Mouse (Mus musculus): Measurements from ENCODE around the gene Prtn3. TPM values are rescaled to one million over a fixed set of nuclear protein-coding genes. Genes with fewer than 3 reads are reported as not detected.

Gene Prtn3
- 100 to 1,000 TPM; 525 to 560 TPM for total RNA-seq (2023)

GRCm38 (mm10) chr10:79874290-79874862 lies at the start of gene Prtn3, which contains the start of gene Plppr3:
Gene Prtn3, plus strand, starts transcription at chr10:79874476.
Gene Plppr3, minus strand, starts transcription at chr10:79874634.

GRCm38 (mm10) chr10:79853860-79854795 lies 20.1 kb upstream of the Prtn3 start, which contains the start of gene Ptbp1:
Gene Ptbp1, plus strand, starts transcription at chr10:79854427.

GRCm38 (mm10) chr10:79886054-79886453 lies 11.8 kb downstream of the Prtn3 start, which contains the start of gene Elane:
Gene Elane, plus strand, starts transcription at chr10:79886247.

GRCm38 (mm10) chr10:79890670-79891069 lies 16.4 kb downstream of the Prtn3 start, which contains the start of gene Cfd:
Gene Cfd, plus strand, starts transcription at chr10:79890853.

GRCm38 (mm10) chr10:79908167-79909091 lies 34.2 kb downstream of the Prtn3 start, which contains the start of gene Med16:
Gene Med16, minus strand, starts transcription at chr10:79908923.

GRCm38 (mm10) chr10:79910556-79910955 lies 36.3 kb downstream of the Prtn3 start, which contains the start of gene Gm26602:
Gene Gm26602, plus strand, starts transcription at chr10:79910856.

GRCm38 (mm10) chr10:79916808-79917531 lies 42.7 kb downstream of the Prtn3 start, which contains the start of gene Kiss1r:
Gene Kiss1r, plus strand, starts transcription at chr10:79916971.

GRCm38 (mm10) chr10:79920958-79921535 lies 46.8 kb downstream of the Prtn3 start, which contains the start of gene R3hdm4:
Gene R3hdm4, minus strand, starts transcription at chr10:79921208.

GRCm38 (mm10) chr10:79926491-79927323 lies 52.4 kb downstream of the Prtn3 start, which contains the start of gene Arid3a:
Gene Arid3a, plus strand, starts transcription at chr10:79927043.

Other genes with a start within 250 kb of the Prtn3 start
- gene Shc2, start 236.6 kb upstream of the Prtn3 start, total RNA-seq (2023), result under 1 TPM in 1 of 2 experiments, not detected in 1; 0.18 TPM
- gene Odf3l2, start 228.7 kb upstream of the Prtn3 start, total RNA-seq (2023), result not detected
- not detected for gene Madcam1, start 209.9 kb upstream of the Prtn3 start, total RNA-seq (2023)
- 10 to 100 TPM; 20.0 to 24.9 TPM for gene Tpgs1, start 205.1 kb upstream of the Prtn3 start, total RNA-seq (2023)
- 10 to 100 TPM; 68.4 to 73.0 TPM for gene Cdc34, start 192.3 kb upstream of the Prtn3 start, total RNA-seq (2023)
- gene Gzmm, start 185.5 kb upstream of the Prtn3 start, total RNA-seq (2023), result 1 to 10 TPM; 1.2 to 2.0 TPM
- gene Bsg, start 170.0 kb upstream of the Prtn3 start, total RNA-seq (2023), result 100 to 1,000 TPM; 142 to 159 TPM
- under 1 TPM in 1 of 2 experiments, not detected in 1; 0.31 TPM for gene Hcn2, start 157.8 kb upstream of the Prtn3 start, total RNA-seq (2023)
- 10 to 100 TPM; 12.2 to 14.2 TPM for gene Polrmt, start 127.9 kb upstream of the Prtn3 start, total RNA-seq (2023)
- not detected for gene Fgf22, start 119.4 kb upstream of the Prtn3 start, total RNA-seq (2023)
- gene Rnf126, start 107.5 kb upstream of the Prtn3 start, total RNA-seq (2023), result 10 to 100 TPM; 23.5 to 29.1 TPM
- gene Fstl3, start 97.2 kb upstream of the Prtn3 start, total RNA-seq (2023), result 1 to 10 TPM; 4.3 to 4.5 TPM
- gene Prss57, start 83.5 kb upstream of the Prtn3 start, total RNA-seq (2023), result 10 to 100 TPM; 22.9 to 23.5 TPM
- gene Palm, start 80.9 kb upstream of the Prtn3 start, total RNA-seq (2023), result 100 to 1,000 TPM; 118 to 122 TPM
- 1 to 10 TPM in 1 of 2 experiments, under 1 TPM in 1; 0.64 to 1.1 TPM for gene Misp, start 53.5 kb upstream of the Prtn3 start, total RNA-seq (2023)
- gene Ptbp1, start 20.0 kb upstream of the Prtn3 start, total RNA-seq (2023), result 100 to 1,000 TPM; 255 to 282 TPM
- 10 to 100 TPM; 20.1 to 25.2 TPM for gene Plppr3, start 158 bp downstream of the Prtn3 start, total RNA-seq (2023)
- gene Elane, start 11.8 kb downstream of the Prtn3 start, total RNA-seq (2023), result 100 to 1,000 TPM; 647 to 654 TPM
- gene Cfd, start 16.4 kb downstream of the Prtn3 start, total RNA-seq (2023), result under 1 TPM in 1 of 2 experiments, not detected in 1; 0.46 TPM
- gene Med16, start 34.4 kb downstream of the Prtn3 start, total RNA-seq (2023), result 10 to 100 TPM; 33.3 to 34.5 TPM
- not detected for gene Gm26602, start 36.4 kb downstream of the Prtn3 start, total RNA-seq (2023)
- gene Kiss1r, start 42.5 kb downstream of the Prtn3 start, total RNA-seq (2023), result 1 to 10 TPM; 4.2 to 5.2 TPM
- gene R3hdm4, start 46.7 kb downstream of the Prtn3 start, total RNA-seq (2023), result 100 to 1,000 TPM; 448 to 486 TPM
- gene Arid3a, start 52.6 kb downstream of the Prtn3 start, total RNA-seq (2023), result 100 to 1,000 TPM; 176 to 193 TPM
- 1 to 10 TPM; 8.5 to 9.7 TPM for gene Wdr18, start 85.7 kb downstream of the Prtn3 start, total RNA-seq (2023)
- gene Grin3b, start 96.2 kb downstream of the Prtn3 start, total RNA-seq (2023), result under 1 TPM in 1 of 2 experiments, not detected in 1; 0.20 TPM
- 10 to 100 TPM; 64.3 to 74.9 TPM for gene Tmem259, start 109.9 kb downstream of the Prtn3 start, total RNA-seq (2023)
- 100 to 1,000 TPM; 518 to 532 TPM for gene Cnn2, start 114.1 kb downstream of the Prtn3 start, total RNA-seq (2023)
- gene Abca7, start 122.0 kb downstream of the Prtn3 start, total RNA-seq (2023), result 100 to 1,000 TPM; 108 to 114 TPM
- gene Arhgap45, start 142.2 kb downstream of the Prtn3 start, total RNA-seq (2023), result 100 to 1,000 TPM; 413 to 426 TPM
- gene Polr2e, start 165.3 kb downstream of the Prtn3 start, total RNA-seq (2023), result 10 to 100 TPM; 40.4 to 41.4 TPM
- 100 to 1,000 TPM; 313 to 334 TPM for gene Gpx4, start 172.7 kb downstream of the Prtn3 start, total RNA-seq (2023)
- 100 to 1,000 TPM; 125 to 162 TPM for gene Sbno2, start 231.1 kb downstream of the Prtn3 start, total RNA-seq (2023)
- 100 to 1,000 TPM; 175 to 179 TPM for gene Stk11, start 241.3 kb downstream of the Prtn3 start, total RNA-seq (2023)